Mouse (Mus musculus) bone marrow macrophage, adult 2 months (primary cell): ENCODE measurements around the gene Med12l.

Experiments
- CTCF ChIP-seq: IDR thresholded peaks from 2 replicates; pipeline ENCODE4 v1.5.1; 2012; ENCODE audit warnings: low read depth, mild to moderate bottlenecking, low read length, moderate library complexity
- POLR2A ChIP-seq: IDR thresholded peaks from 2 replicates; pipeline ENCODE4 v1.6.1; 2012; ENCODE audit warnings: mild to moderate bottlenecking, low read depth, low read length, borderline replicate concordance

- no peak for TF ChIP-seq POLR2A
- TF ChIP-seq CTCF = no peak
Measured at GRCm38 (mm10) chr3:59304944-59305343, 299.3 kb downstream of the Med12l start.
